Mouse (Mus musculus) bone marrow macrophage, adult 2 months (primary cell): ENCODE measurements around the gene Htt.

ENCODE experiments used
- CTCF ChIP-seq: IDR thresholded peaks from 2 replicates; pipeline ENCODE4 v1.5.1; 2012; ENCODE audit warnings: low read depth, mild to moderate bottlenecking, low read length, moderate library complexity
- POLR2A ChIP-seq: IDR thresholded peaks from 2 replicates; pipeline ENCODE4 v1.6.1; 2012; ENCODE audit warnings: mild to moderate bottlenecking, low read depth, low read length, borderline replicate concordance

GRCm38 (mm10) chr5:34927648-34928047 is 166.1 kb downstream of the Htt start:
- no peak for TF ChIP-seq CTCF
- no peak for TF ChIP-seq POLR2A
